ENCODE assay signal across 26 mouse cellular contexts in genomic region chrX:136216303-136216702, GRCm38 (mm10). TPM values are rescaled to one million over a fixed set of nuclear protein-coding genes. Genes with fewer than 3 reads are reported as not detected.
DNase-seq lines count a peak whose midpoint lies in the region; ATAC-seq lines count a peak whose summit lies in the region.
"Had no signal": no experiment of that assay in that cellular context is flagged by ENCODE, and none has a peak within 500 bp of the region (broad histone marks: within the 10 kb centered on the region; RNA-seq: fewer than 3 reads in every experiment).

No protein-coding gene starts in this region.

- no peak overlapping the region for H3K9ac ChIP-seq in embryonic facial prominence, embryonic 14.5 days (ENCODE audit: low read depth, low read length)
- no peak overlapping the region for H3K9ac ChIP-seq in heart, embryonic 11.5 days (ENCODE audit: low read depth, low read length)
- H3K9ac ChIP-seq in heart, embryonic 16.5 days (ENCODE audit: low read length) = no peak overlapping the region
- H3K9ac ChIP-seq: embryonic facial prominence, embryonic 15.5 days; hindbrain, embryonic 12.5 days had no signal

- no peaks in the 10 kb centered on the region for H3K36me3 ChIP-seq in embryonic facial prominence, embryonic 14.5 days (ENCODE audit: control insufficient read depth, insufficient read depth, low read length)
- H3K36me3 ChIP-seq in embryonic facial prominence, embryonic 10.5 days (replicated peaks) = no peaks in the 10 kb centered on the region
- H3K36me3 ChIP-seq in heart, embryonic 11.5 days (ENCODE audit: control insufficient read depth, insufficient read depth, low read length) = no peaks in the 10 kb centered on the region
- H3K36me3 ChIP-seq in heart, embryonic 16.5 days (ENCODE audit: control insufficient read depth, insufficient read depth) = no peaks in the 10 kb centered on the region
- no peaks in the 10 kb centered on the region for H3K36me3 ChIP-seq in heart, embryonic 10.5 days
- H3K36me3 ChIP-seq: embryonic facial prominence, embryonic 15.5 days; G1E; hindbrain, embryonic 12.5 days had no signal

- 52% methylated on average over 1 of the region's 1 CpGs for WGBS in embryonic facial prominence, embryonic 14.5 days
- 70% methylated on average over 1 of the region's 1 CpGs for WGBS in embryonic facial prominence, embryonic 10.5 days
- 53% methylated on average over 1 of the region's 1 CpGs for WGBS in heart, embryonic 11.5 days (ENCODE audit: insufficient replicate concordance)
- WGBS in heart, embryonic 16.5 days = 33% methylated on average over 1 of the region's 1 CpGs
- 66% methylated on average over 1 of the region's 1 CpGs for WGBS in heart, embryonic 10.5 days

- intact Hi-C loops in heart, postnatal 36 days (cut with DNase I) = no loop called here

- no peak overlapping the region for H3K4me2 ChIP-seq in embryonic facial prominence, embryonic 14.5 days (ENCODE audit: low read depth, low read length)
- no peak overlapping the region for H3K4me2 ChIP-seq in heart, embryonic 11.5 days
- no peak overlapping the region for H3K4me2 ChIP-seq in heart, embryonic 16.5 days (ENCODE audit: low read depth, low read length)
- H3K4me2 ChIP-seq: embryonic facial prominence, embryonic 15.5 days; hindbrain, embryonic 12.5 days had no signal

- H3K4me1 ChIP-seq in embryonic facial prominence, embryonic 14.5 days (ENCODE audit: control insufficient read depth, insufficient read depth, low read length) = no peaks in the 10 kb centered on the region
- 0 out of 2 replicates have a peak, but pooled peaks cover 5% of the 10 kb centered on the region for H3K4me1 ChIP-seq in embryonic facial prominence, embryonic 10.5 days
- H3K4me1 ChIP-seq in heart, embryonic 11.5 days (ENCODE audit: control insufficient read depth, insufficient read depth, low read length) = no peaks in the 10 kb centered on the region
- H3K4me1 ChIP-seq in heart, embryonic 16.5 days (ENCODE audit: control insufficient read depth, insufficient read depth, low read length) = peaks cover 3% of the 10 kb centered on the region; the same call in 1 of the 2 replicates
- H3K4me1 ChIP-seq in heart, embryonic 10.5 days = no peaks in the 10 kb centered on the region
- H3K4me1 ChIP-seq: embryonic facial prominence, embryonic 15.5 days; hindbrain, embryonic 12.5 days had no signal

- H3K27ac ChIP-seq in embryonic facial prominence, embryonic 14.5 days (replicated peaks; ENCODE audit: low read depth, low read length) = no peak overlapping the region
- no peak overlapping the region for H3K27ac ChIP-seq in embryonic facial prominence, embryonic 10.5 days (replicated peaks)
- H3K27ac ChIP-seq in heart, embryonic 11.5 days (ENCODE audit: low read depth, low read length) = 0 out of 2 replicates have a peak overlapping the region, but pooled peaks have one; percentile 10
- H3K27ac ChIP-seq in heart, embryonic 16.5 days (ENCODE audit: low read length) = peak overlapping the region; percentile 74
- no peak overlapping the region for H3K27ac ChIP-seq in heart, embryonic 10.5 days
- H3K27ac ChIP-seq: embryonic facial prominence, embryonic 15.5 days; forebrain, embryonic 10.5 days; hindbrain, embryonic 12.5 days had no signal

- H3K27me3 ChIP-seq in embryonic facial prominence, embryonic 14.5 days (replicated peaks; ENCODE audit: control insufficient read depth, insufficient read depth, low read length) = no peaks in the 10 kb centered on the region
- peaks cover 18% of the 10 kb centered on the region; the same call in 1 of the 2 replicates for H3K27me3 ChIP-seq in embryonic facial prominence, embryonic 10.5 days (replicated peaks; ENCODE audit: low read depth, poor library complexity, severe bottlenecking)
- no peaks in the 10 kb centered on the region for H3K27me3 ChIP-seq in heart, embryonic 11.5 days (ENCODE audit: control insufficient read depth, insufficient read depth, low read length)
- no peaks in the 10 kb centered on the region for H3K27me3 ChIP-seq in heart, embryonic 16.5 days (ENCODE audit: control insufficient read depth, insufficient read depth, low read length)
- no peaks in the 10 kb centered on the region for H3K27me3 ChIP-seq in heart, embryonic 10.5 days (ENCODE audit: insufficient read depth, poor library complexity, severe bottlenecking)
- H3K27me3 ChIP-seq: embryonic facial prominence, embryonic 15.5 days; hindbrain, embryonic 12.5 days had no signal

- DNase-seq in embryonic facial prominence, embryonic 14.5 days (ENCODE audit: low spot score) = peak; percentile 46
- no peak for DNase-seq in embryonic facial prominence, embryonic 10.5 days (ENCODE audit: low spot score)
- no peak for DNase-seq in heart, postnatal 36 days
- no peak for DNase-seq in heart, embryonic 10.5 days (ENCODE audit: low spot score)
- peak; percentile 24 for DNase-seq in brain, adult 2 months (ENCODE audit: low read depth, low spot score)
- DNase-seq in liver = no peak
- DNase-seq: adrenal gland, adult 8-10 months; adrenal gland, postnatal 36 days; B cell, adult 2 months; cerebellum, adult 11-12 months; cerebellum, adult 9-10 months; cerebellum, postnatal 36 days; gastrocnemius, postnatal 36 days; heart, adult 18-20 months; heart, postnatal 14 days; kidney, adult 9 months had no signal

- H3K9me3 ChIP-seq in embryonic facial prominence, embryonic 14.5 days (ENCODE audit: control insufficient read depth, low read length) = no peaks in the 10 kb centered on the region
- no peaks in the 10 kb centered on the region for H3K9me3 ChIP-seq in embryonic facial prominence, embryonic 10.5 days
- no peaks in the 10 kb centered on the region for H3K9me3 ChIP-seq in heart, embryonic 11.5 days (replicated peaks; ENCODE audit: control insufficient read depth, low read length)
- H3K9me3 ChIP-seq in heart, embryonic 16.5 days (replicated peaks; ENCODE audit: control insufficient read depth, low read length) = no peaks in the 10 kb centered on the region
- no peaks in the 10 kb centered on the region for H3K9me3 ChIP-seq in heart, embryonic 10.5 days
- H3K9me3 ChIP-seq: embryonic facial prominence, embryonic 15.5 days; forebrain, embryonic 10.5 days; G1E; hindbrain, embryonic 12.5 days had no signal

- ATAC-seq in embryonic facial prominence, embryonic 14.5 days (ENCODE audit: low read depth) = no peak
- ATAC-seq in heart, embryonic 11.5 days (replicated peaks; ENCODE audit: insufficient number of reproducible peaks, low FRiP score, low TSS enrichment) = no peak
- no peak for ATAC-seq in heart, embryonic 16.5 days (replicated peaks; ENCODE audit: extremely low read depth, insufficient read depth, low FRiP score)
- ATAC-seq: CD4-positive, CD25-positive, alpha-beta regulatory T cell, adult 4 months; inflammation-experienced regulatory T-cells, adult 6 months; intestine, postnatal 0 days had no signal

- H3K4me3 ChIP-seq in embryonic facial prominence, embryonic 14.5 days (ENCODE audit: low read depth, low read length) = no peak overlapping the region
- no peak overlapping the region for H3K4me3 ChIP-seq in embryonic facial prominence, embryonic 10.5 days
- H3K4me3 ChIP-seq in heart, embryonic 11.5 days (ENCODE audit: low read depth, low read length) = no peak overlapping the region
- no peak overlapping the region for H3K4me3 ChIP-seq in heart, embryonic 16.5 days (ENCODE audit: low read length)
- no peak overlapping the region for H3K4me3 ChIP-seq in heart, embryonic 10.5 days
- H3K4me3 ChIP-seq: embryonic facial prominence, embryonic 15.5 days; erythroblast, embryonic 14.5 days; forebrain, embryonic 10.5 days; hindbrain, embryonic 12.5 days had no signal

RNA-seq across cellular contexts. Expression of gene Bex1, which starts 1.0 kb away (rescaled TPM):
- 131 and 140 TPM in 2 replicates for polyA plus RNA-seq in embryonic facial prominence, embryonic 14.5 days (2014; fragmentation: Nextera tagmentation; extraction: Ambion mirVana)
- polyA plus RNA-seq in embryonic facial prominence, embryonic 10.5 days (2016; fragmentation: Nextera tagmentation; extraction: Ambion mirVana) = 135 and 145 TPM in 2 replicates
- polyA plus RNA-seq in heart, embryonic 11.5 days (2014; fragmentation: Nextera tagmentation; extraction: Ambion mirVana) = 197 and 204 TPM in 2 replicates
- 1 to 10 TPM; 2.7 to 3.1 TPM for total RNA-seq in heart, postnatal 36 days (2021)
- 225 TPM in 2 replicates for polyA plus RNA-seq in heart, embryonic 16.5 days (2015; fragmentation: Nextera tagmentation; extraction: Ambion mirVana)
- 197 and 260 TPM in 2 replicates for polyA plus RNA-seq in heart, embryonic 10.5 days (2016; fragmentation: Nextera tagmentation; extraction: Ambion mirVana)
- polyA plus RNA-seq: CD4-positive, CD25-positive, alpha-beta regulatory T cell, adult 4 months; inflammation-experienced regulatory T-cells, adult 6 months had no signal

RNA-seq across cellular contexts. Expression of gene Tceal7, which starts 1.7 kb away (rescaled TPM):
- polyA plus RNA-seq in embryonic facial prominence, embryonic 14.5 days (2014; fragmentation: Nextera tagmentation; extraction: Ambion mirVana) = 271 and 420 TPM in 2 replicates
- 0.58 and 0.82 TPM in 2 replicates for polyA plus RNA-seq in embryonic facial prominence, embryonic 10.5 days (2016; fragmentation: Nextera tagmentation; extraction: Ambion mirVana)
- 6.6 and 7.3 TPM in 2 replicates for polyA plus RNA-seq in heart, embryonic 11.5 days (2014; fragmentation: Nextera tagmentation; extraction: Ambion mirVana)
- 1 to 10 TPM in 1 of 2 experiments, not detected in 1; 1.1 TPM for total RNA-seq in heart, postnatal 36 days (2021)
- 17.5 and 23.9 TPM in 2 replicates for polyA plus RNA-seq in heart, embryonic 16.5 days (2015; fragmentation: Nextera tagmentation; extraction: Ambion mirVana)
- 2.5 and 3.5 TPM in 2 replicates for polyA plus RNA-seq in heart, embryonic 10.5 days (2016; fragmentation: Nextera tagmentation; extraction: Ambion mirVana)
- total RNA-seq: adrenal gland, adult 8-10 months; adrenal gland, postnatal 36 days; G1E had no signal
- polyA plus RNA-seq: CD4-positive, CD25-positive, alpha-beta regulatory T cell, adult 4 months; erythroblast, embryonic 14.5 days; G1E; inflammation-experienced regulatory T-cells, adult 6 months had no signal

RNA-seq across cellular contexts. Expression of gene Tceal5, which starts 12.6 kb away (rescaled TPM):
- polyA plus RNA-seq in embryonic facial prominence, embryonic 14.5 days (2014; fragmentation: Nextera tagmentation; extraction: Ambion mirVana) = 6.6 and 7.0 TPM in 2 replicates
- polyA plus RNA-seq in embryonic facial prominence, embryonic 10.5 days (2016; fragmentation: Nextera tagmentation; extraction: Ambion mirVana) = 4.8 and 5.6 TPM in 2 replicates
- polyA plus RNA-seq in heart, embryonic 11.5 days (2014; fragmentation: Nextera tagmentation; extraction: Ambion mirVana) = 4.0 and 5.9 TPM in 2 replicates
- under 1 TPM in 1 of 2 experiments, not detected in 1; 0.58 TPM for total RNA-seq in heart, postnatal 36 days (2021)
- polyA plus RNA-seq in heart, embryonic 16.5 days (2015; fragmentation: Nextera tagmentation; extraction: Ambion mirVana) = 14.7 and 16.4 TPM in 2 replicates
- 9.6 and 11.1 TPM in 2 replicates for polyA plus RNA-seq in heart, embryonic 10.5 days (2016; fragmentation: Nextera tagmentation; extraction: Ambion mirVana)
- polyA plus RNA-seq: CD4-positive, CD25-positive, alpha-beta regulatory T cell, adult 4 months; inflammation-experienced regulatory T-cells, adult 6 months had no signal

RNA-seq across cellular contexts. Expression of gene Tceal9, which starts 28.6 kb away (rescaled TPM):
- polyA plus RNA-seq in embryonic facial prominence, embryonic 14.5 days (2014; fragmentation: Nextera tagmentation; extraction: Ambion mirVana) = 553 and 556 TPM in 2 replicates
- 471 and 531 TPM in 2 replicates for polyA plus RNA-seq in embryonic facial prominence, embryonic 10.5 days (2016; fragmentation: Nextera tagmentation; extraction: Ambion mirVana)
- 595 and 603 TPM in 2 replicates for polyA plus RNA-seq in heart, embryonic 11.5 days (2014; fragmentation: Nextera tagmentation; extraction: Ambion mirVana)
- total RNA-seq in heart, postnatal 36 days (2021) = 10 to 100 TPM; 26.8 to 32.9 TPM
- polyA plus RNA-seq in heart, embryonic 16.5 days (2015; fragmentation: Nextera tagmentation; extraction: Ambion mirVana) = 360 and 405 TPM in 2 replicates
- polyA plus RNA-seq in heart, embryonic 10.5 days (2016; fragmentation: Nextera tagmentation; extraction: Ambion mirVana) = 514 and 610 TPM in 2 replicates

RNA-seq across cellular contexts. Expression of gene Tceal8, which starts 44.2 kb away (rescaled TPM):
- 216 and 224 TPM in 2 replicates for polyA plus RNA-seq in embryonic facial prominence, embryonic 14.5 days (2014; fragmentation: Nextera tagmentation; extraction: Ambion mirVana)
- polyA plus RNA-seq in embryonic facial prominence, embryonic 10.5 days (2016; fragmentation: Nextera tagmentation; extraction: Ambion mirVana) = 209 and 213 TPM in 2 replicates
- polyA plus RNA-seq in heart, embryonic 11.5 days (2014; fragmentation: Nextera tagmentation; extraction: Ambion mirVana) = 281 and 290 TPM in 2 replicates
- 10 to 100 TPM; 17.0 to 19.2 TPM for total RNA-seq in heart, postnatal 36 days (2021)
- polyA plus RNA-seq in heart, embryonic 16.5 days (2015; fragmentation: Nextera tagmentation; extraction: Ambion mirVana) = 219 and 258 TPM in 2 replicates
- polyA plus RNA-seq in heart, embryonic 10.5 days (2016; fragmentation: Nextera tagmentation; extraction: Ambion mirVana) = 256 and 309 TPM in 2 replicates

Comparison
In these comparisons a context has a peak if more than half of its experiments do, and no peak if none do; other contexts are left out.
1. DNase-seq: peak in embryonic facial prominence, embryonic 14.5 days (single experiment) and brain, adult 2 months (single experiment); none in embryonic facial prominence, embryonic 10.5 days (single experiment), heart, postnatal 36 days (0 of 2), heart, embryonic 10.5 days (single experiment) and liver (single experiment).
2. H3K27ac ChIP-seq: peak in heart, embryonic 11.5 days (single experiment) and heart, embryonic 16.5 days (single experiment); none in embryonic facial prominence, embryonic 14.5 days (single experiment), embryonic facial prominence, embryonic 10.5 days (single experiment) and heart, embryonic 10.5 days (single experiment).
3. RNA of gene Tceal7, which starts 1.7 kb away (polyA plus RNA-seq): 271 to 420 TPM in embryonic facial prominence, embryonic 14.5 days; 17.5 to 23.9 TPM in heart, embryonic 16.5 days, 6.6 to 7.3 TPM in heart, embryonic 11.5 days, 2.5 to 3.5 TPM in heart, embryonic 10.5 days and 0.58 to 0.82 TPM in embryonic facial prominence, embryonic 10.5 days; every median in the first group is over 10 times any median in the second.